Mouse (Mus musculus) adrenal gland, postnatal 10 days (tissue): ENCODE data around the gene Tecpr2. TPM values are rescaled to one million over a fixed set of nuclear protein-coding genes. Genes with fewer than 3 reads are reported as not detected.
A peak's percentile ranks its signal among the peaks of the same experiment; 100 is the strongest.

Source experiments
- DNase-seq: peaks from one replicate; pipeline ENCODE4 v3.0.0; 2021; ENCODE audit warnings: mixed read lengths
- total RNA-seq, 2 experiments: library from RNA; stranded (reverse); gene quantifications; 2 replicates each; pipeline ENCODE4 v1.2.3; 2021

Tecpr2 gene
- total RNA-seq, 2 experiments from 2014 or later: 8.9 to 10.3 TPM

- peak; percentile 84 for DNase-seq
These were observed 118.4 kb downstream of the Tecpr2 start for GRCm38 (mm10) chr12:111007134-111008103.

GRCm38 (mm10) chr12:111008500-111009490 lies 119.7 kb downstream of the Tecpr2 start:
- peak; percentile 34 for DNase-seq

DNA sequence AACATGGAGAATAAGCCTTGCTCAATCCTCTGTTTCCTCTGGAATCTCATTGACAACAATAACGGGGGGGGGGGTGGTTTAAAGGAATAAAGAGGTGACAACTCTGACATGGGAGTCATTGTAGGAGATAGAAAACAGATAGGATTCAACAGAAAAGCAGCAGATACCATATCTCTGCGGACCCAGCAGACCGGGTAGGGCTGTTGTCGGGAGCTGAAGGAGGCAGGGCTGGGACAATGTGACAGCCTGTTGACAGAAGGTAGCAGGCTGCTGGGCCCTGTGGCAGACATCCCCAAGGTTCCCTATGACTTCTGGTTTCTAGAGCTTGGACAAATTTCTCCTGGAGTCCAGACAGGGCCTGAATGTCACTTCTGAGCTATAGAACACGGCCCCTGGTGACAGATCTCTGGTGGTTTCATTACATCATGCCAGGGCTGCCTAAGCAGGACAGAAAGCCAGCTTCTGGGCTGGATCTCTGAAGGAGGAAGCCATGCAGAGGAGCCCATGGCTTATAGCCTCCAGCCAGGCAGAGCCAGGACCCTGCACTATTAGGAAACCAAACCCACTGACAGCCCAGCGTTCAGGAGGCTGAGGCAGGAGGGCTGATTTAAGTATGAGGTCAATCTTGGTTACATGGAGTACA lies 120.7 kb downstream of the Tecpr2 start:
- no peak for DNase-seq

DNA sequence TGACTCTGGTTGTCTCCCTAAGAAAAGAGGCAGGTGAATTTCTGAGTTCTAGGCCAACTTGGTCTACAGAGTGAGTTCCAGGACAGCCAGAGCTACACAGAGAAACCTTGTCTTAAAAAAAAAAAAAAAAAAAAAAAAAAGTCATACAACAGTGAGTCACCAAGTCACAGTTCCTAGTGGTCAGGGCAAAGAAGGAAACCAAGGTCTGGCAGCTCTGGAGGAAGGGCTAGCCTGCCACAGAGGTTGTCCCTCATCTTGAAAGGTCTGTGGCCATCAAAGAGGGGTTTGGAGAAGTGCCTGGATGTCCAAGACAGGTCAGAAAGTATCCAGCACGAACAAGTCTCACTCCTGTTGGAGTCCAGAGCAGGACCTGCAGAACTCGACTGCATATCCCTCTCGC lies 127.7 kb downstream of the Tecpr2 start:
- DNase-seq: no peak

- DNase-seq: no peak
These were observed 129.0 kb downstream of the Tecpr2 start for GRCm38 (mm10) chr12:111018068-111018467.

- no peak for DNase-seq
These were observed 130.0 kb downstream of the Tecpr2 start for GRCm38 (mm10) chr12:111019086-111019485.

- no peak for DNase-seq
These were observed 132.1 kb downstream of the Tecpr2 start for GRCm38 (mm10) chr12:111021138-111021537.

DNA sequence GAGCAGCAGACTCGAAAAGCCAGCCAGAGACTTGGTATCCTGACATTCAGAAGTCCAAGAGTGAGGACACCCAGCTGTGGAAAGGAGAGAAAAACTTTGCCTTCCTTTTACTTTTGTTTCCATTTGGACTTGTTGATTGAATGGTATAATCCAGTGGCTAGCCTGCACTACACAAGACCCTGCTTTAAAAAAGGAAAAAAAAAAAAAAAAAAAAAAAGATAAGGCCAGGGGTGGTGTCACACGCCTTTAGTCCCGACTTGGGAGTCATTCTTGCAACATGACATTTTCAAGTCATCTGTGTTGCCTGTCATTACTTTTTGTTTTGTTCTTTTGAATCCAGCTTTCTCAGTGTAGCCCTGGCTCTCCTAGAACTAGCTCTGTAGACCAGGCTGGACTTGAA lies 132.5 kb downstream of the Tecpr2 start:
- no peak for DNase-seq

Other genes with a start within 250 kb of the Tecpr2 start
- not detected for gene 1700001K19Rik, start 206.6 kb upstream of the Tecpr2 start, total RNA-seq
- 100 to 1,000 TPM; 271 to 276 TPM for gene Hsp90aa1, start 186.5 kb upstream of the Tecpr2 start, total RNA-seq
- 10 to 100 TPM; 37.2 to 45.6 TPM for gene Wdr20, start 151.3 kb upstream of the Tecpr2 start, total RNA-seq
- 1 to 10 TPM; 1.4 to 1.6 TPM for gene Mok, start 48.3 kb upstream of the Tecpr2 start, total RNA-seq
- gene Zfp839, start 39.0 kb upstream of the Tecpr2 start, total RNA-seq: 10 to 100 TPM; 11.4 to 15.4 TPM
- gene Cinp, start 119 bp upstream of the Tecpr2 start, total RNA-seq: 10 to 100 TPM; 40.5 to 46.3 TPM
- 10 to 100 TPM; 35.7 to 49.7 TPM for gene Ankrd9, start 89.8 kb downstream of the Tecpr2 start, total RNA-seq
- gene Rcor1, start 150.1 kb downstream of the Tecpr2 start, total RNA-seq: 10 to 100 TPM; 38.5 to 39.2 TPM